Mouse (Mus musculus) forebrain, embryonic 12.5 days (tissue): ENCODE data around the gene Dennd5a. TPM values are rescaled to one million over a fixed set of nuclear protein-coding genes. Genes with fewer than 3 reads are reported as not detected.

ENCODE experiments used
- ATAC-seq: fragments of 200-750 bp; cut with Nextera tagmentation; 2 replicates; pipeline ENCODE4 v1.8.0; 2017; ENCODE audit warnings: moderate TSS enrichment; ENCODE audit not compliant: low FRiP score
- H3K27ac ChIP-seq: fragments of 300-500 bp; sonication (generic); 2 replicates; pipeline ENCODE4 v1.5.1; 2016; ENCODE audit warnings: mild to moderate bottlenecking
- H3K27me3 ChIP-seq: fragments of 300-500 bp; sonication (generic); 2 replicates; pipeline ENCODE4 v1.6.1; 2016; ENCODE audit warnings: mild to moderate bottlenecking
- H3K36me3 ChIP-seq: fragments of 300-500 bp; sonication (generic); replicated peaks from 2 replicates; pipeline ENCODE4 v1.6.1; 2016; ENCODE audit warnings: mild to moderate bottlenecking
- H3K4me1 ChIP-seq: fragments of 300-500 bp; sonication (generic); 2 replicates; pipeline ENCODE4 v1.6.1; 2016
- H3K4me2 ChIP-seq: fragments of 300-500 bp; sonication (generic); 2 replicates; pipeline ENCODE4 v1.6.1; 2016; ENCODE audit warnings: mild to moderate bottlenecking, moderate library complexity
- H3K4me3 ChIP-seq: fragments of 300-500 bp; sonication (generic); replicated peaks from 2 replicates; pipeline ENCODE4 v1.5.1; 2016; ENCODE audit warnings: mild to moderate bottlenecking
- H3K9ac ChIP-seq: fragments of 300-500 bp; sonication (generic); 2 replicates; pipeline ENCODE4 v1.6.1; 2016; ENCODE audit warnings: mild to moderate bottlenecking
- H3K9me3 ChIP-seq: fragments of 300-500 bp; sonication (generic); 2 replicates; pipeline ENCODE4 v1.6.1; 2016
- WGBS: fragments of 180-500 bp; shearing (Covaris S2); methylation state at CpG from one replicate; pipeline ENCODE4 v1.1.7; 2016; 5-methylcytosine and 5-hydroxymethylcytosine counted together
- polyA plus RNA-seq: library from polyadenylated mRNA; unstranded; fragments of >200 nt; fragmentation: Nextera tagmentation; extraction: Ambion mirVana; gene quantifications from 2 replicates; pipeline ENCODE4 v1.2.1, GENCODE M21; 2016

Gene Dennd5a
- polyA plus RNA-seq, 1 experiment from 2014 or later: 53.6 TPM

DNA sequence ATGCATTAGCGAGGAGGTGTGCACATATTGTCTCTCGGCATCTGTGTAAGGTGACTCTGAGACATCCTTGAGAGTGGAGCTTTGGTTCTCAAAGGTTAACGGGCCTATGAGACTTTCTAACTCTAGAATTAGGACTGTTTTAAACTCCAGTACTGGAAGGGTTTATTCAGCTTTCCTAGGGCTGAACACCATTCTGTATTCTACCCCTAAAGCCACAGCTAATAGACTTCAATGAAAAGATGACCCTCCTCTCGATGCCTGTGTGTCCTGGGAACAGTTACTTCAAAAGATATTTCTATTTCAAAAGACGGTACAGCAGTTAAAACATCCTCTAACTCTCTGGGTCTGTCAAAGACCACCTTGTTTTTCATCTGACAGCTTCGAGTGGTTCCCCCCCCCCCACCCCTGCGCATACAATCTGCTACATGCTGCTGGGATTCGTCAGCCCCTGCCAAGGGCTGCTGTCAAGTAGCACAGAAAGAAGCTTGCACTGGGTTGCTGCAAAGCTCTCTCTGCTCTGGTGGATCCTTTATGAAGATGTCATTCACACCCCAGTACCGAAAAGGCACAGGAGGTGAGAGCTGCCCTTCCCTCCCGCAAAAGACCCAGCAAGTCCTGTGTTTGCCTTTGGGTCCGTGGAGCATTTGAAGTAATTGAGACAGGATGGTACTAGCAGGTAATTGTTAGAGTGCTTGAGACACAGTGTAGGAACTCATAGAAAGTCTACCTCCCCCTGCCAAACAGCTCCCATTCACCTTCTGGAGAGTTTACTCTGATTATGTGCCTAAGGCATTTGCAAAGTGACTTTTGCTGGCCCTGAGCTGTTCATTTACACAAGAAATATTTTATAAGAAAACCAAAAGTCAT, 111.2 kb downstream of the Dennd5a start:
- WGBS: 30% methylated on average over 11 of the region's 11 CpGs
- Histone ChIP-seq H3K27me3 (peaks cover 25% of the 10 kb centered on the region), H3K9ac (no peak overlapping the region), H3K4me1 (peaks cover 24% of the 10 kb centered on the region), H3K36me3 (no peaks in the 10 kb centered on the region), H3K9me3 (no peaks in the 10 kb centered on the region), H3K4me3 (no peak overlapping the region), H3K4me2 (no peak overlapping the region; the same call in 1 of the 2 replicates), H3K27ac (no peak overlapping the region)
- ATAC-seq: peak; percentile 41; the same call in 1 of the 2 replicates

DNA sequence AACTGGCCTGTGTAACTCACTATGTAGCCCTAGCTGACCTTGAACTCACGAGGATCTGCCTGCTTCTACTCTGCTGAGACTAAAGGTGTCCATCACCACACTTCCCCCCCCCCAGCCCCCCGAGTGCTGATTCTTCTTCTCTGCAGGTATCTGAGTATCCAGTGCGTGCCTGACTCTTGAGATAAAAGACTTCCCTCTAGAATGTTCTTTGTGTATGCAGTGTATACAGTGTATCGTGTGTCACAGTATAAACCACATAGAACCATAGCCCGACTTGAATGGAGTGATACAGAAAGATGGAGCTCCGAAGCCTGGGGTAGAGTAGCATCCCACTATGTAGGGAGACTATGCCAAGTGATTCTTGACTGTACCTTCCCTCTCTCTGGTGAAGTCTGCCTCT, 116.2 kb downstream of the Dennd5a start:
- WGBS: 83% methylated on average over 6 of the region's 6 CpGs
- peaks cover 10% of the 10 kb centered on the region; the same call in 1 of the 2 replicates for H3K27me3 ChIP-seq
- no peak overlapping the region for H3K4me3 ChIP-seq
- no peak overlapping the region for H3K4me2 ChIP-seq
- H3K4me1 ChIP-seq: peaks cover 3% of the 10 kb centered on the region
- H3K9ac ChIP-seq: no peak overlapping the region
- no peaks in the 10 kb centered on the region for H3K9me3 ChIP-seq
- no peaks in the 10 kb centered on the region for H3K36me3 ChIP-seq
- no peak overlapping the region for H3K27ac ChIP-seq
- no peak for ATAC-seq

Other genes starting within 250 kb of the Dennd5a start
- not detected in 2 replicates for gene BC051019, start 236.6 kb downstream of the Dennd5a start, polyA plus RNA-seq
- not detected in 2 replicates for gene Ascl3, start 228.7 kb downstream of the Dennd5a start, polyA plus RNA-seq
- 48.9 and 49.8 TPM in 2 replicates for gene Tmem9b, start 207.6 kb downstream of the Dennd5a start, polyA plus RNA-seq
- 2.2 and 2.3 TPM in 2 replicates for gene Nrip3, start 178.4 kb downstream of the Dennd5a start, polyA plus RNA-seq
- gene Scube2, start 94.8 kb downstream of the Dennd5a start, polyA plus RNA-seq: 1.5 and 1.8 TPM in 2 replicates
- 75.8 and 78.8 TPM in 2 replicates for gene Tmem41b, start 26.5 kb upstream of the Dennd5a start, polyA plus RNA-seq
- 58.6 and 61.1 TPM in 2 replicates for gene Ipo7, start 57.8 kb upstream of the Dennd5a start, polyA plus RNA-seq
- gene Zfp143, start 100.7 kb upstream of the Dennd5a start, polyA plus RNA-seq: 27.8 and 31.3 TPM in 2 replicates
- gene Wee1, start 161.6 kb upstream of the Dennd5a start, polyA plus RNA-seq: 36.9 and 39.3 TPM in 2 replicates